Mouse (Mus musculus) liver, adult 2 months (tissue): ENCODE data around the gene Zbtb7a. TPM values are rescaled to one million over a fixed set of nuclear protein-coding genes. Genes with fewer than 3 reads are reported as not detected.

Source experiments
- DNase-seq: peaks from one replicate; pipeline ENCODE4 v3.0.0-alpha.2; 2011; ENCODE audit warnings: low read depth, low spot score; ENCODE audit errors: extremely low read depth
- H3K27ac ChIP-seq: fragments of 200-500 bp; replicated peaks from 2 replicates; pipeline ENCODE4 v1.5.1; 2012; ENCODE audit warnings: low read depth, mild to moderate bottlenecking, control low read depth, inconsistent platforms, low read length; ENCODE audit not compliant: insufficient read depth
- H3K27me3 ChIP-seq: fragments of 200-500 bp; 2 replicates; pipeline ENCODE4 v1.6.1; 2012; ENCODE audit warnings: mild to moderate bottlenecking, moderate library complexity, low read length, inconsistent platforms; ENCODE audit not compliant: control insufficient read depth, insufficient read depth
- H3K36me3 ChIP-seq: fragments of 200-500 bp; 2 replicates; pipeline ENCODE4 v1.6.1; 2012; ENCODE audit warnings: low read length, inconsistent platforms; ENCODE audit not compliant: control insufficient read depth, insufficient read depth
- H3K4me1 ChIP-seq: fragments of 200-500 bp; 2 replicates; pipeline ENCODE4 v1.6.1; 2011; ENCODE audit warnings: low read length; ENCODE audit not compliant: control insufficient read depth, insufficient read depth
- H3K4me3 ChIP-seq: fragments of 200-500 bp; 2 replicates; pipeline ENCODE4 v1.5.1; 2011; ENCODE audit warnings: low read depth, mild to moderate bottlenecking, control low read depth, low read length, moderate library complexity; ENCODE audit not compliant: insufficient read depth
- H3K79me2 ChIP-seq: fragments of 200-500 bp; 2 replicates; pipeline ENCODE4 v1.6.1; 2012; ENCODE audit warnings: inconsistent platforms, mild to moderate bottlenecking, low read length, moderate library complexity; ENCODE audit not compliant: control insufficient read depth, insufficient read depth
- H3K9ac ChIP-seq: fragments of 200-500 bp; 2 replicates; pipeline ENCODE4 v1.6.1; 2012; ENCODE audit warnings: low read depth, mild to moderate bottlenecking, control low read depth, inconsistent platforms, low read length
- CTCF ChIP-seq: fragments of 200-500 bp; IDR thresholded peaks from 2 replicates; pipeline ENCODE4 v1.5.1; 2011; ENCODE audit warnings: low read depth, low read length, control low read depth
- POLR2A ChIP-seq: fragments of 200-500 bp; IDR thresholded peaks from 2 replicates; pipeline ENCODE4 v1.6.1; 2011; ENCODE audit warnings: low read length, control low read depth; ENCODE audit not compliant: insufficient read depth; ENCODE audit errors: extremely low read depth
- WGBS: fragments of 180-500 bp; shearing (Covaris S2); methylation state at CpG from one replicate; pipeline ENCODE4 v1.1.7; 2018; 5-methylcytosine and 5-hydroxymethylcytosine counted together
- polyA plus RNA-seq: library from polyadenylated mRNA; depleted of rRNA; stranded (reverse); fragments of >200 nt; gene quantifications from 2 replicates; pipeline ENCODE4 v1.2.3, GENCODE M21; 2012
- total RNA-seq: library from RNA; depleted of rRNA; stranded (reverse); fragments of >200 nt; gene quantifications from 2 replicates; pipeline ENCODE4 v1.2.3, GENCODE M21; 2014

The Zbtb7a gene
- total and polyA plus RNA-seq, 2 experiments = 10.0 to 28.6 TPM

GRCm38 (mm10) chr10:81152609-81153008, 17.6 kb downstream of the Zbtb7a start:
- no peaks in the 10 kb centered on the region for H3K4me1 ChIP-seq
- no peak for TF ChIP-seq CTCF
- whole genome bisulfite sequencing = 61% methylated on average over 12 of the region's 12 CpGs
- peaks cover 9% of the 10 kb centered on the region; the same call in 1 of the 2 replicates for H3K79me2 ChIP-seq
- no peak overlapping the region for H3K9ac ChIP-seq
- peaks cover 11% of the 10 kb centered on the region for H3K36me3 ChIP-seq
- H3K27ac ChIP-seq = no peak overlapping the region
- no peak overlapping the region for H3K4me3 ChIP-seq
- no peaks in the 10 kb centered on the region for H3K27me3 ChIP-seq
- DNase-seq = peak; percentile 44

- no peak for DNase-seq
- no peak overlapping the region for H3K27ac ChIP-seq
- no peak for TF ChIP-seq CTCF
- TF ChIP-seq POLR2A = no peak
These were observed 19.3 kb downstream of the Zbtb7a start for GRCm38 (mm10) chr10:81154313-81154712.

GRCm38 (mm10) chr10:81154736-81155135, 19.7 kb downstream of the Zbtb7a start:
- Histone ChIP-seq H3K4me3 (no peak overlapping the region), H3K9ac (no peak overlapping the region), H3K36me3 (peaks cover 2% of the 10 kb centered on the region; the same call in 1 of the 2 replicates), H3K27me3 (no peaks in the 10 kb centered on the region), H3K4me1 (no peaks in the 10 kb centered on the region), H3K27ac (no peak overlapping the region), H3K79me2 (no peaks in the 10 kb centered on the region; the same call in 1 of the 2 replicates)
- DNase-seq = no peak
- TF ChIP-seq CTCF (no peak), POLR2A (no peak)
- 85% methylated on average over 6 of the region's 6 CpGs for whole genome bisulfite sequencing

More at GRCm38 (mm10) chr10:81154313-81154712, 19.3 kb downstream of the Zbtb7a start:
- 96% methylated on average over 12 of the region's 12 CpGs for WGBS
- Histone ChIP-seq H3K9ac (no peak overlapping the region), H3K27me3 (no peaks in the 10 kb centered on the region), H3K79me2 (no peaks in the 10 kb centered on the region; the same call in 1 of the 2 replicates), H3K4me3 (no peak overlapping the region), H3K4me1 (no peaks in the 10 kb centered on the region), H3K36me3 (peaks cover 2% of the 10 kb centered on the region; the same call in 1 of the 2 replicates)

- Histone ChIP-seq H3K4me3 (no peak overlapping the region), H3K27me3 (no peaks in the 10 kb centered on the region), H3K9ac (no peak overlapping the region), H3K36me3 (no peaks in the 10 kb centered on the region; the same call in 1 of the 2 replicates), H3K4me1 (peaks cover 5% of the 10 kb centered on the region), H3K27ac (no peak overlapping the region), H3K79me2 (peaks cover 36% of the 10 kb centered on the region)
- TF ChIP-seq POLR2A (no peak), CTCF (no peak)
- no peak for DNase-seq
- WGBS = 87% methylated on average over 8 of the region's 8 CpGs
These were observed 26.7 kb downstream of the Zbtb7a start for GRCm38 (mm10) chr10:81161602-81162317.

GRCm38 (mm10) chr10:81162318-81162652, 27.3 kb downstream of the Zbtb7a start:
- 58% methylated on average over 2 of the region's 2 CpGs for WGBS
- TF ChIP-seq CTCF = no peak
- TF ChIP-seq POLR2A = no peak
- Histone ChIP-seq H3K79me2 (peaks cover 42% of the 10 kb centered on the region), H3K36me3 (no peaks in the 10 kb centered on the region; the same call in 1 of the 2 replicates), H3K4me1 (peaks cover 5% of the 10 kb centered on the region), H3K27me3 (no peaks in the 10 kb centered on the region), H3K4me3 (no peak overlapping the region), H3K9ac (no peak overlapping the region), H3K27ac (no peak overlapping the region)
- DNase-seq = no peak

GRCm38 (mm10) chr10:81165118-81165517, 30.1 kb downstream of the Zbtb7a start:
- no peak for TF ChIP-seq POLR2A
- no peak for TF ChIP-seq CTCF
- H3K4me3 ChIP-seq = no peak overlapping the region
- H3K4me1 ChIP-seq = peaks cover 7% of the 10 kb centered on the region
- WGBS = 76% methylated on average over 8 of the region's 8 CpGs
- no peak overlapping the region for H3K9ac ChIP-seq
- H3K27me3 ChIP-seq = no peaks in the 10 kb centered on the region
- H3K36me3 ChIP-seq = no peaks in the 10 kb centered on the region
- peaks cover 42% of the 10 kb centered on the region for H3K79me2 ChIP-seq
- DNase-seq = no peak
- no peak overlapping the region for H3K27ac ChIP-seq
